Mouse (Mus musculus) G1E (cell line): ENCODE results near the gene Ccdc117. TPM values are rescaled to one million over a fixed set of nuclear protein-coding genes. Genes with fewer than 3 reads are reported as not detected.
A peak's percentile ranks its signal among the peaks of the same experiment; 100 is the strongest.

Source experiments
- ATAC-seq: 2 replicates; pipeline ENCODE4 v1.8.0; 2016; ENCODE audit warnings: mild to moderate bottlenecking; ENCODE audit not compliant: insufficient number of reproducible peaks, poor library complexity, low FRiP score, severe bottlenecking; ENCODE audit errors: extremely low read depth
- DNase-seq: peaks from one replicate; pipeline ENCODE4 v3.0.0; 2012; ENCODE audit warnings: low spot score
- H3K27me3 ChIP-seq: 2 replicates; pipeline ENCODE4 v1.6.1; 2012; ENCODE audit warnings: mild to moderate bottlenecking, low read length, inconsistent platforms; ENCODE audit not compliant: insufficient read depth
- H3K36me3 ChIP-seq: replicated peaks from 2 replicates; pipeline ENCODE3; 2012; ENCODE audit warnings: mild to moderate bottlenecking, inconsistent platforms
- H3K4me1 ChIP-seq: 2 replicates; pipeline ENCODE4 v1.6.1; 2012; ENCODE audit warnings: low read depth, low read length, inconsistent platforms, mixed read lengths; ENCODE audit not compliant: insufficient read depth
- H3K4me3 ChIP-seq: 2 replicates; pipeline ENCODE4 v1.5.1; 2012; ENCODE audit warnings: low read depth, mild to moderate bottlenecking, inconsistent platforms, low read length, moderate library complexity, mixed read lengths
- H3K9me3 ChIP-seq: replicated peaks from 2 replicates; pipeline ENCODE4 v1.6.1; 2012; ENCODE audit warnings: inconsistent platforms
- CTCF ChIP-seq: IDR thresholded peaks from 2 replicates; pipeline ENCODE4 v1.5.1; 2012; ENCODE audit warnings: low read depth, low read length, inconsistent platforms, mixed read lengths
- GATA1 ChIP-seq: IDR thresholded peaks from 2 replicates; pipeline ENCODE4 v1.6.1; 2012; ENCODE audit warnings: borderline replicate concordance, low read length, inconsistent platforms, mixed read lengths
- GATA2 ChIP-seq: IDR thresholded peaks from 2 replicates; pipeline ENCODE4 v1.6.1; 2012; ENCODE audit warnings: low read depth, low read length, inconsistent platforms, borderline replicate concordance
- POLR2AphosphoS5 ChIP-seq: IDR thresholded peaks from 2 replicates; pipeline ENCODE4 v1.6.1; 2012; ENCODE audit warnings: low read depth, low read length, inconsistent platforms; ENCODE audit not compliant: insufficient replicate concordance
- TAL1 ChIP-seq: conservative IDR thresholded peaks from 2 replicates; pipeline ENCODE4 v1.6.1; 2012; ENCODE audit warnings: low read depth, low read length, inconsistent platforms, mixed read lengths
- polyA plus RNA-seq: library from polyadenylated mRNA; stranded (reverse); fragments of >175 nt; gene quantifications from 2 replicates; pipeline ENCODE4 v1.2.3, GENCODE M21; 2012
- total RNA-seq, 2 experiments: library from RNA; stranded (forward) in 1 of 2; stranded (reverse) in 1 of 2; fragments of 200-1000 nt in 1 of 2; fragments of >200 nt in 1 of 2; fragmentation: Nextera tagmentation in 1 of 2; gene quantifications; 2 replicates each; pipeline ENCODE4 v1.2.3; 2014 to 2017

The Ccdc117 gene
- total and polyA plus RNA-seq, 3 experiments: 12.6 to 57.1 (median 31.8) TPM

DNA sequence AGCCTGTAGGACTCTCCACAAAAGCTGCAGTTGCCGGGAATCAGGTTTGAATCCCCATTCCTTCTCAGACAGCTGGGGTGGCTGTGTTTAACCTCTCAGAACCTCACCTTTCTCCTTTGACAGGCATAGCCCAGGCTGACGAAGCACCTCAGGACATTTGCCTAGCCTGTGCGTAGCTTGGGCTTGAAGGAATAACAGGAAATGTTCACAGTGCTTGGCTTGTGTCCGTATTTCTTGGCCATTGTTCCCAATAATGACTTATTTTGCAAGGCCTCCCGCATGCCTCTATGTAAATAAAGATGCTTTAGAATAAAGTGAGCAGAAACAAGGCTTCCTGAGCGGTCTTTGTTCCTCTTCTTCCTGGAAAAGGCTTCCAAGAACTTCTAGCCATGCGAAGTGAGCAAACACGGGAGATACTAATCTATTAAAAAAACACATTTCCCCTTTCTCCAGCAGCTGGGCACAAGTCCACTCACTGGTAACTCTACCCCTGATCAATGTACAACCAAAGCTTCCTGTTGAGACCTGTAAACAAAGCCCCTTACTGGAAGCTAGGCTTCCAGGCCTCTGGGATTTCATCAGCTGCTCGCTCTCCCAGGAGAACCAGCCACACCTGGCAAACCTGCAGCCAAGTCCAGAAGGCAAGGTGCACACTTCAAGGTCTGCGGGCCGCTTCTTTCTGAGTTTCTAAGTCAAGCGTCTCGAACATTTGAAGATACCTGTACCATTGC lies 42.9 kb downstream of the Ccdc117 start:
- Histone ChIP-seq H3K36me3 (peaks cover 8% of the 10 kb centered on the region), H3K9me3 (peaks cover 2% of the 10 kb centered on the region; the same call in 1 of the 2 replicates), H3K4me3 (no peak overlapping the region; the same call in 1 of the 2 replicates), H3K27me3 (no peaks in the 10 kb centered on the region), H3K4me1 (peaks cover 62% of the 10 kb centered on the region)
- DNase-seq (peak; percentile 51), ATAC-seq (peak; percentile 57)
- TF ChIP-seq TAL1: no peak
- TF ChIP-seq GATA2: no peak
- no peak for TF ChIP-seq POLR2AphosphoS5
- TF ChIP-seq GATA1: no peak
- TF ChIP-seq CTCF: no peak

GRCm38 (mm10) chr11:5498422-5498821 lies 43.6 kb downstream of the Ccdc117 start:
- H3K4me1 ChIP-seq: peaks cover 62% of the 10 kb centered on the region
- no peak overlapping the region; the same call in 1 of the 2 replicates for H3K4me3 ChIP-seq
- DNase-seq (no peak), ATAC-seq (no peak)
- H3K9me3 ChIP-seq: 0 out of 2 replicates have a peak, but pooled peaks cover under 1% of the 10 kb centered on the region
- no peak for TF ChIP-seq POLR2AphosphoS5
- no peak for TF ChIP-seq CTCF
- TF ChIP-seq TAL1: no peak
- no peak for TF ChIP-seq GATA1
- TF ChIP-seq GATA2: no peak
- H3K27me3 ChIP-seq: no peaks in the 10 kb centered on the region
- H3K36me3 ChIP-seq: peaks cover 8% of the 10 kb centered on the region

DNA sequence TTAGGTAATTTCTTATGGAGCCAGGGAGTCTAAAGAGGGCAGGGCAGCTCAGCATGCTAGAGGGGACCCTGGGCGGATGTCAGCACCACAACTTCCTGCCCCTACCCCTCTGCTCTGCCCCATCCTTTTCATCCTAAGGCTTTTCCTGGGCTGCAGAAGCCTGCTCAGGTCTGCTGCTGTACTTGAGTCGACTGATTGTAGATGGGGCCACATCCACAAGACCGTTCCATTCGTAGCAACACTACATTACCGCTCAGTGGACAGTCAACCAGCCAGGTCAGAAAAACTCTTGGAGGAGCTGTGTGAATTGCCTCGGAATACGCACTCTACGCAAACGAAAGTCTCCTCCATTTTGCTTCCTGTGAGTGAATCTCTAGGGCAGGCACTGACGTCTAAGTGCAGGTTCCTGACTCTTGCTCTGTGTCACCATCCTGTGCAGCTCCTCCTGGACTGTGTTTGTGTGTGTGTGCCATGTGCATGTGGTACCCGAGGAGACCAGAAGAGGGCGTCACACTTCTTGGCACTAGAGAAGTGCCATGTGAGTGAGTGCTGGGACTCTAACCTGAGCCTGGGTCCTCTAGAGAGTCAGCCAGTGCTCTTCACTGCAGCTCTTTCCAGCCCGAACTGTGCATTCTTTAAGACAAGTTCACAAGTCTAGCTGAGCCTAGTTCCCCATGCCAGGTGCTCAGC lies 45.3 kb downstream of the Ccdc117 start:
- Histone ChIP-seq H3K4me3 (no peak overlapping the region), H3K27me3 (no peaks in the 10 kb centered on the region), H3K36me3 (peaks cover 8% of the 10 kb centered on the region), H3K9me3 (no peaks in the 10 kb centered on the region), H3K4me1 (peaks cover 46% of the 10 kb centered on the region)
- DNase-seq (no peak), ATAC-seq (no peak)
- TF ChIP-seq CTCF: 0 out of 2 replicates have a peak, but pooled peaks have one; percentile 22
- TF ChIP-seq TAL1: no peak

GRCm38 (mm10) chr11:5495906-5496305 lies 46.1 kb downstream of the Ccdc117 start:
- no peak for DNase-seq

GRCm38 (mm10) chr11:5495286-5495832 lies 46.6 kb downstream of the Ccdc117 start:
- Histone ChIP-seq H3K4me1 (peaks cover 40% of the 10 kb centered on the region), H3K36me3 (peaks cover 14% of the 10 kb centered on the region)

More at GRCm38 (mm10) chr11:5495906-5496305, 46.1 kb downstream of the Ccdc117 start:
- no peaks in the 10 kb centered on the region for H3K27me3 ChIP-seq
- ATAC-seq: no peak
- H3K4me3 ChIP-seq: no peak overlapping the region
- peaks cover 11% of the 10 kb centered on the region for H3K36me3 ChIP-seq
- H3K4me1 ChIP-seq: peaks cover 44% of the 10 kb centered on the region
- no peaks in the 10 kb centered on the region for H3K9me3 ChIP-seq
- TF ChIP-seq GATA1: no peak

DNA sequence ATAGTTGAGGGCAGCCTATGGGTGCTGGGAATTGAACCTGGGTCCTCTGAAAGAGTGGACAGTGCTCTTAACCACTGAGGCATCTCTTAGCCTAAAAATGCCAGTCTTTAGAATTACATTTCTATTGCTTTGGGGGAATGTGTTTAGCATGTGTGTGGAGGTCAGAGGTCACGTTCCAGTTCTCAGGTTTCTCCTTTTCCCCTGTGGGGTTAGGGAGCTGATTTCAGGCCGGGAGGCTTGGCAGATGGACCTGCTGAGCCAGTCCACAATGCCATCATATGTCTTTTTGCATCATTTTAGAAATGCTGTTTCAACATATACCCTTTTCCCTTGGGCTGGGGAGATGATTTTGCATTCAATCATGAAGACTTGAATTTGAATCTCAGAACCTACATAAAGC lies 48.1 kb downstream of the Ccdc117 start:
- Histone ChIP-seq H3K9me3 (no peaks in the 10 kb centered on the region), H3K4me3 (no peak overlapping the region), H3K4me1 (peaks cover 27% of the 10 kb centered on the region), H3K27me3 (no peaks in the 10 kb centered on the region), H3K36me3 (peaks cover 16% of the 10 kb centered on the region)
- no peak for ATAC-seq
- TF ChIP-seq TAL1: no peak
- TF ChIP-seq CTCF: no peak
- no peak for TF ChIP-seq GATA2
- no peak for TF ChIP-seq POLR2AphosphoS5
- no peak for TF ChIP-seq GATA1
- no peak for DNase-seq

More at GRCm38 (mm10) chr11:5495286-5495832, 46.6 kb downstream of the Ccdc117 start:
- Histone ChIP-seq H3K27me3 (no peaks in the 10 kb centered on the region), H3K9me3 (no peaks in the 10 kb centered on the region), H3K4me3 (no peak overlapping the region)
- DNase-seq (no peak), ATAC-seq (no peak)
- TF ChIP-seq TAL1 (no peak), GATA2 (no peak), POLR2AphosphoS5 (no peak)
